Mouse (Mus musculus) embryonic fibroblast, embryonic 13.5 days (primary cell): Measurements from ENCODE around the gene Map4k5.

ENCODE experiments used
- CTCF ChIP-seq: IDR thresholded peaks from 2 replicates; pipeline ENCODE4 v1.5.1; 2011; ENCODE audit warnings: mild to moderate bottlenecking, control low read depth, low read length, moderate library complexity, borderline replicate concordance; ENCODE audit not compliant: insufficient read depth
- POLR2A ChIP-seq: IDR thresholded peaks from 2 replicates; pipeline ENCODE4 v1.6.1; 2011; ENCODE audit warnings: low read depth, mild to moderate bottlenecking, control low read depth, low read length, moderate library complexity

- TF ChIP-seq CTCF (no peak), POLR2A (no peak)
Measured at GRCm38 (mm10) chr12:69828214-69828613, 64.8 kb downstream of the Map4k5 start.
